Mouse (Mus musculus) ES-Bruce4 (cell line): ENCODE data around the gene Fitm1. TPM values are rescaled to one million over a fixed set of nuclear protein-coding genes. Genes with fewer than 3 reads are reported as not detected.
A peak's percentile ranks its signal among the peaks of the same experiment; 100 is the strongest.

ENCODE experiments used
- H3K27ac ChIP-seq: 2 replicates; pipeline ENCODE4 v1.5.1; 2012; ENCODE audit warnings: low read length, inconsistent platforms; ENCODE audit not compliant: insufficient read depth
- H3K27me3 ChIP-seq: 2 replicates; pipeline ENCODE4 v1.6.1; 2012; ENCODE audit warnings: mild to moderate bottlenecking, low read length, inconsistent platforms; ENCODE audit not compliant: control insufficient read depth, poor library complexity, insufficient read depth, severe bottlenecking
- H3K36me3 ChIP-seq: 2 replicates; pipeline ENCODE4 v1.6.1; 2012; ENCODE audit warnings: inconsistent platforms, mild to moderate bottlenecking, low read length, moderate library complexity; ENCODE audit not compliant: control insufficient read depth, poor library complexity, insufficient read depth, severe bottlenecking
- H3K4me1 ChIP-seq: one replicate; pipeline ENCODE4 v1.8.1; 2011; ENCODE audit warnings: low read length; ENCODE audit not compliant: control insufficient read depth, insufficient read depth
- H3K4me3 ChIP-seq: 2 replicates; pipeline ENCODE4 v1.5.1; 2011; ENCODE audit warnings: low read depth, mild to moderate bottlenecking, low read length
- H3K9ac ChIP-seq: 2 replicates; pipeline ENCODE4 v1.6.1; 2012; ENCODE audit warnings: low read depth, mild to moderate bottlenecking, inconsistent platforms; ENCODE audit not compliant: poor library complexity, severe bottlenecking
- H3K9me3 ChIP-seq: replicated peaks from 2 replicates; pipeline ENCODE4 v1.6.1; 2012; ENCODE audit warnings: mild to moderate bottlenecking, low read length, inconsistent platforms; ENCODE audit not compliant: control insufficient read depth, poor library complexity, insufficient read depth, severe bottlenecking
- CTCF ChIP-seq: IDR thresholded peaks from one replicate; pipeline ENCODE4 v1.8.1; 2011; ENCODE audit warnings: low read depth, low read length
- EP300 ChIP-seq: IDR thresholded peaks from 2 replicates; pipeline ENCODE4 v1.6.1; 2011; ENCODE audit warnings: low read depth, low read length; ENCODE audit not compliant: insufficient read depth
- POLR2A ChIP-seq: IDR thresholded peaks from one replicate; pipeline ENCODE4 v1.8.1; 2011; ENCODE audit warnings: low read length; ENCODE audit not compliant: insufficient read depth
- polyA plus RNA-seq: library from polyadenylated mRNA; stranded (reverse); fragments of >200 nt; gene quantifications from 2 replicates; pipeline ENCODE4 v1.2.4, GENCODE M21; 2011; ENCODE audit warnings: low read depth; ENCODE audit not compliant: missing spikeins, insufficient read depth, insufficient read length

The Fitm1 gene
- polyA plus RNA-seq, 1 experiment, result 1.5 TPM

DNA sequence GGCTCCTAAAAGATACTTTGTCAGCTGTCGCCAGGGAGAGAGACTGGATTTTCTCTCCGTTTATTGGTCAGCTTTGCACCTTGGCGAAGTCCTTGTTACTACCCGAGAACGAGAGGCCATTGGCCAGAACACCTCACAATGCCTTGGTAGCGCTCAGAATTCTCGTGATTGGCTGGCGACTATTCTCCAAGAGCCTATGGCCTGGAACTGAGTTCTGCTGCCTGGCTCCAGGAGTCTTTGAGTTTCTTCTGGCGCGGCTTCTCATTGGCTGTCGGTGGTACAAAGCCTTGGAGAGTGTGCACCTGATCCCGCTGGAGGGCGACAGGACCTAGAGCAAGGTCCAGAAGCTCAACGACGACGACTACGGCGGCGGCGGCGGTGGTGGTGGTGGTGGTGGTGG is 42.4 kb downstream of the Fitm1 start, which contains the start of gene Rec8:
Rec8 (plus strand) TSS at position 216 of the 400 bp plus-strand sequence.
- Histone ChIP-seq H3K9me3 (no peaks in the 10 kb centered on the region), H3K27me3 (no peaks in the 10 kb centered on the region), H3K4me3 (peak within 1 kb of the TSS; percentile 28), H3K27ac (peak within 1 kb of the TSS; percentile 67), H3K9ac (peak within 1 kb of the TSS; percentile 52), H3K4me1 (peaks cover 3% of the 10 kb centered on the region), H3K36me3 (no peaks in the 10 kb centered on the region)
- no peak for TF ChIP-seq POLR2A
- TF ChIP-seq CTCF, result peak; percentile 33
- no peak for TF ChIP-seq EP300

DNA sequence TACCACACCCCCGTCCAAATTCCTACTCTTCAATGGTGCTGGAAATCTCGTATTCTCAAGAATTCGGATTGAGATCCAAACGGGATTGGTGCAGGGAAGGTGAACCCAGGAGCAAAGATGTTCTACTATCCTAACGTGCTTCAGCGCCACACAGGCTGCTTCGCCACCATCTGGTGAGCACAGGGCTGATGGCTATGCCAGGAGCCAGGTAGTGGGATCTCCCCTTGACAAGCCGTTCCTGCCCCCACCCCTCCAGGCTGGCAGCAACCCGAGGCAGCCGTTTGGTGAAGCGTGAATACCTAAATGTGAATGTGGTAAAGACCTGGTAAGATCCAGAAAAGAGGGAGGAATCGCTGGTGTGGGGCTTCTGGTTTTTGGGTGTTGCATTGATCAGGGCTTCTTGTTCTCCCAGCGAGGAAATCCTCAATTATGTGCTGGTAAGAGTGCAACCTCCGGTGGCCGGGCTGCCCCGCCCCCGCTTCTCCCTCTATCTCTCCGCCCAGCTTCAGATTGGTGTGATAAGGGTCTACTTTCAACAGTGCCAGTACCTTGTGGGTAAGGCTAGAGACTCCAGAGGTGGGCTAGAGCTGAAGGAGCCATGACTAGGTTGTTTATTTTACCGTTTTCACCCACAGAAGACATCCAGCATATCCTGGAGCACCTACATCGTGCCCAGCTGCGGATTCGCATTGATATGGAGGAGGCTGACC is 43.2 kb downstream of the Fitm1 start:
- no peaks in the 10 kb centered on the region for H3K27me3 ChIP-seq
- TF ChIP-seq POLR2A (no peak), EP300 (no peak), CTCF (no peak)
- no peaks in the 10 kb centered on the region for H3K36me3 ChIP-seq
- peak overlapping the region; percentile 28 for H3K4me3 ChIP-seq
- peaks cover 5% of the 10 kb centered on the region for H3K4me1 ChIP-seq
- no peaks in the 10 kb centered on the region for H3K9me3 ChIP-seq
- no peak overlapping the region for H3K27ac ChIP-seq
- H3K9ac ChIP-seq, result peak overlapping the region; percentile 52

Other genes with a start within 250 kb of the Fitm1 start
- 24.8 and 29.6 TPM in 2 replicates for gene Dhrs4, start 96.9 kb upstream of the Fitm1 start, polyA plus RNA-seq
- gene Carmil3, start 85.0 kb upstream of the Fitm1 start, polyA plus RNA-seq, result 7.5 and 9.9 TPM in 2 replicates
- gene Cpne6, start 65.2 kb upstream of the Fitm1 start, polyA plus RNA-seq, result not detected in 2 replicates
- gene Nrl, start 50.6 kb upstream of the Fitm1 start, polyA plus RNA-seq, result not detected in 2 replicates
- 18.0 and 21.2 TPM in 2 replicates for gene Pck2, start 35.4 kb upstream of the Fitm1 start, polyA plus RNA-seq
- 25.6 and 34.7 TPM in 2 replicates for gene Dcaf11, start 15.6 kb upstream of the Fitm1 start, polyA plus RNA-seq
- not detected in 2 replicates for gene A730061H03Rik, start 15.2 kb upstream of the Fitm1 start, polyA plus RNA-seq
- 188 and 199 TPM in 2 replicates for gene Psme1, start 2.5 kb downstream of the Fitm1 start, polyA plus RNA-seq
- 5.3 and 6.1 TPM in 2 replicates for gene Emc9, start 9.7 kb downstream of the Fitm1 start, polyA plus RNA-seq
- gene Psme2, start 15.5 kb downstream of the Fitm1 start, polyA plus RNA-seq, result 195 and 200 TPM in 2 replicates
- gene Rnf31, start 16.1 kb downstream of the Fitm1 start, polyA plus RNA-seq, result 31.6 and 39.1 TPM in 2 replicates
- gene Irf9, start 28.0 kb downstream of the Fitm1 start, polyA plus RNA-seq, result 9.6 and 10.9 TPM in 2 replicates
- gene Rec8, start 42.4 kb downstream of the Fitm1 start, polyA plus RNA-seq, result 16.4 and 20.6 TPM in 2 replicates
- gene Ipo4, start 60.3 kb downstream of the Fitm1 start, polyA plus RNA-seq, result 69.4 and 88.5 TPM in 2 replicates
- gene Gm49378, start 62.3 kb downstream of the Fitm1 start, polyA plus RNA-seq, result 9.8 and 14.1 TPM in 2 replicates
- gene Tm9sf1, start 68.2 kb downstream of the Fitm1 start, polyA plus RNA-seq, result 22.7 and 25.1 TPM in 2 replicates
- gene Tssk4, start 74.6 kb downstream of the Fitm1 start, polyA plus RNA-seq, result not detected in 2 replicates
- 33.2 and 36.0 TPM in 2 replicates for gene Mdp1, start 84.9 kb downstream of the Fitm1 start, polyA plus RNA-seq
- 22.2 and 26.7 TPM in 2 replicates for gene Gmpr2, start 96.3 kb downstream of the Fitm1 start, polyA plus RNA-seq
- gene Nedd8, start 96.5 kb downstream of the Fitm1 start, polyA plus RNA-seq, result 229 and 241 TPM in 2 replicates
- 50.9 and 63.6 TPM in 2 replicates for gene Tinf2, start 106.2 kb downstream of the Fitm1 start, polyA plus RNA-seq
- gene Tgm1, start 138.3 kb downstream of the Fitm1 start, polyA plus RNA-seq, result 24.3 and 26.9 TPM in 2 replicates
- gene Rabggta, start 146.6 kb downstream of the Fitm1 start, polyA plus RNA-seq, result 39.6 and 42.5 TPM in 2 replicates
- 34.7 and 38.9 TPM in 2 replicates for gene Dhrs1, start 170.1 kb downstream of the Fitm1 start, polyA plus RNA-seq
- 56.2 and 59.8 TPM in 2 replicates for gene Nop9, start 170.1 kb downstream of the Fitm1 start, polyA plus RNA-seq
- gene Cideb, start 182.8 kb downstream of the Fitm1 start, polyA plus RNA-seq, result not detected in 2 replicates
- gene Ltb4r2, start 185.8 kb downstream of the Fitm1 start, polyA plus RNA-seq, result 5.3 and 6.8 TPM in 2 replicates
- 2.6 and 3.0 TPM in 2 replicates for gene Ltb4r1, start 190.3 kb downstream of the Fitm1 start, polyA plus RNA-seq
- 0.30 and 1.2 TPM in 2 replicates for gene Adcy4, start 208.5 kb downstream of the Fitm1 start, polyA plus RNA-seq
- 11.0 and 16.4 TPM in 2 replicates for gene Ripk3, start 213.2 kb downstream of the Fitm1 start, polyA plus RNA-seq
- gene Nfatc4, start 247.5 kb downstream of the Fitm1 start, polyA plus RNA-seq, result 57.0 and 57.7 TPM in 2 replicates